In genomic region chr15:87654551-87654950, GRCm38 (mm10) we compare ENCODE assay signal across 25 mouse cellular contexts.
DNase-seq lines count a peak whose midpoint lies in the region; ATAC-seq and TF ChIP-seq lines count a peak whose summit lies in the region.
"Had no signal": no experiment of that assay in that cellular context is flagged by ENCODE, and none has a peak within 500 bp of the region (broad histone marks: within the 10 kb centered on the region; RNA-seq: fewer than 3 reads in every experiment).

No protein-coding gene starts in this region.

- no peak overlapping the region for H3K4me3 ChIP-seq in left cerebral cortex, adult 2 months
- H3K4me3 ChIP-seq: embryonic facial prominence, embryonic 10.5 days; forebrain, embryonic 13.5 days; heart, adult 2 months; intestine, embryonic 15.5 days; layer of hippocampus, adult 2 months; limb, embryonic 10.5 days; midbrain, embryonic 15.5 days; neural tube, embryonic 15.5 days had no signal

- no peak overlapping the region for H3K27ac ChIP-seq in left cerebral cortex, adult 2 months
- H3K27ac ChIP-seq: embryonic facial prominence, embryonic 10.5 days; forebrain, embryonic 13.5 days; heart, adult 2 months; hindbrain, embryonic 14.5 days; intestine, embryonic 15.5 days; layer of hippocampus, adult 2 months; limb, embryonic 10.5 days; midbrain, embryonic 15.5 days; neural tube, embryonic 15.5 days had no signal

- no peak for TF ChIP-seq CTCF in Patski (IDR thresholded peaks at IDR 0.05)
- no peak for TF ChIP-seq CTCF in left cerebral cortex, adult 2 months (IDR thresholded peaks at IDR 0.05)

- H3K27me3 ChIP-seq in Patski: no peaks in the 10 kb centered on the region
- H3K27me3 ChIP-seq: forebrain, embryonic 13.5 days; intestine, embryonic 15.5 days; midbrain, embryonic 15.5 days; neural tube, embryonic 15.5 days had no signal

- POLR2A ChIA-PET in Patski (lab: Charles Lee): no interaction called here

- intact Hi-C loops in left cerebral cortex, adult 2 months (cut with DNase I): no loop called here

- in situ Hi-C loops in Patski (cut with MboI; ENCODE audit: low pct_unique_long_range_greater_than_20kb): no loop called here

- DNase-seq in retina, embryonic 14.5 days (ENCODE audit: low spot score): peak; percentile 36
- no peak for DNase-seq in retina, postnatal 1 day
- DNase-seq in Patski (ENCODE audit: low read depth, low spot score): peak; percentile 96
- DNase-seq in brain, adult 2 months (ENCODE audit: low read depth, low spot score): peak; percentile 60
- DNase-seq in left cerebral cortex, adult 2 months (ENCODE audit: extremely low spot score in 1 of 2, low spot score in 2 of 2): no peak
- no peak for DNase-seq in spleen, adult 12 weeks (ENCODE audit: low spot score)
- DNase-seq: cerebellum, adult 8-10 months; gastrocnemius, postnatal 10 days; heart, adult 2 months; heart, postnatal 36 days; kidney, postnatal 10 days; liver, postnatal 0 days; lung, postnatal 10 days; right cerebral cortex, adult 18-20 months; thymus, postnatal 4 days had no signal

- peak; percentile 96 for ATAC-seq in Patski
- ATAC-seq in megakaryocyte, adult 5-6 weeks (ENCODE audit: poor library complexity, severe bottlenecking): no peak
- ATAC-seq: CD4-positive, CD25-positive, alpha-beta regulatory T cell, adult 4 months; forebrain, embryonic 13.5 days; intestine, embryonic 15.5 days; liver, postnatal 0 days; midbrain, embryonic 15.5 days had no signal

- CTCF ChIA-PET in Patski (lab: Charles Lee): interaction anchor here (1.2 to 2.6 kb wide), 3 partner anchors 11 to 45 kb away, joined by 3 to 9 read pairs (median 8); no protein-coding TSS in a partner anchor

Comparison
In these comparisons a context has a peak if more than half of its experiments do, and no peak if none do; other contexts are left out.
1. DNase-seq: peak in retina, embryonic 14.5 days (single experiment), Patski (single experiment) and brain, adult 2 months (single experiment); none in retina, postnatal 1 day (single experiment), left cerebral cortex, adult 2 months (0 of 2) and spleen, adult 12 weeks (single experiment).